8 mouse cellular contexts compared by ENCODE assay signal in genomic region chr13:54949592-54949991, GRCm38 (mm10). TPM values are rescaled to one million over a fixed set of nuclear protein-coding genes. Genes with fewer than 3 reads are reported as not detected.
A peak's percentile ranks its signal among the peaks of the same experiment; 100 is the strongest.
DNase-seq lines count a peak whose midpoint lies in the region; ATAC-seq lines count a peak whose summit lies in the region.

No protein-coding gene starts in this region.

- peak overlapping the region; percentile 93 for H3K4me2 ChIP-seq in heart, embryonic 12.5 days

- 2% methylated on average over 43 of the region's 44 CpGs for WGBS in heart, embryonic 12.5 days

- peak; percentile 9 for DNase-seq in thymus, postnatal 14 days
- no peak for DNase-seq in thymus, adult 18-20 months
- DNase-seq in cerebellum, postnatal 36 days: peak; percentile 66 to 67
- DNase-seq in kidney, postnatal 25 days: peak; percentile 14 to 52
- peak; percentile 4 for DNase-seq in lung, postnatal 25 days (ENCODE audit: low spot score)
- peak; percentile 32 for DNase-seq in skeletal muscle tissue, adult 2 months (ENCODE audit: low read depth, low spot score)
- no peak for DNase-seq in ovary, postnatal 14 days (ENCODE audit: low spot score)

- peaks cover 98% of the 10 kb centered on the region for H3K27me3 ChIP-seq in heart, embryonic 12.5 days (replicated peaks)

- H3K9me3 ChIP-seq in heart, embryonic 12.5 days (replicated peaks): no peaks in the 10 kb centered on the region

- H3K9ac ChIP-seq in heart, embryonic 12.5 days: peak overlapping the region; percentile 46

- no peak overlapping the region for H3K27ac ChIP-seq in heart, embryonic 12.5 days (ENCODE audit: poor library complexity, severe bottlenecking)

- peak overlapping the region; percentile 61 for H3K4me3 ChIP-seq in heart, embryonic 12.5 days

- ATAC-seq in heart, embryonic 12.5 days (ENCODE audit: insufficient number of reproducible peaks, low FRiP score): peak; percentile 56; the same call in 1 of the 2 replicates

- peaks cover 27% of the 10 kb centered on the region for H3K4me1 ChIP-seq in heart, embryonic 12.5 days (replicated peaks)

- no peaks in the 10 kb centered on the region for H3K36me3 ChIP-seq in heart, embryonic 12.5 days

RNA-seq across cellular contexts. Expression of gene Unc5a, which starts 0.4 kb away (rescaled TPM):
- 2.9 and 4.3 TPM in 2 replicates for polyA plus RNA-seq in heart, embryonic 12.5 days (2016; fragmentation: Nextera tagmentation; extraction: Ambion mirVana)

Comparison
In these comparisons a context has a peak if more than half of its experiments do, and no peak if none do; other contexts are left out.
1. DNase-seq: peak in thymus, postnatal 14 days (single experiment), cerebellum, postnatal 36 days (2 of 2), kidney, postnatal 25 days (2 of 2), lung, postnatal 25 days (single experiment) and skeletal muscle tissue, adult 2 months (single experiment); none in thymus, adult 18-20 months (0 of 2) and ovary, postnatal 14 days (single experiment).